Mouse (Mus musculus): Measurements from ENCODE around the gene Opn3.

DNA sequence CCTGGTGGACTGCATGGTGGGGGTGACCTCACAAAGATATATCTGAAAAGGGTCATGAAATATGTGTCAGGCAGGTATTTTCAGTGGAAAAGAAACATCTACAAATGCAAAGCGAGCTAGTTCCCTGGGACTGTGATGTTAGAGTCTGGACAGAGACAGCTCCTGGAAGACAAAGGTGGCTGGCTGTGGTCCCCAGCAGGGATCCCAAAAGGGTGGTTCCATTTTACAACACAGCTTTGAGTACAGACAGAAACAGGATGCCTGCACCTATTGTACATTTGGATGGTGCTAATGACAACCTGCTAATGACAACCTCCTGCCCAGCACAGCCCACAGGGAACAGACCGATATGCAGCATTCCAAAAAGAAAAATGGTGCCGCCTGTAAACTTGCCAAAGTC lies 23.1 kb downstream of the Opn3 start:
- TF ChIP-seq CTCF (IDR thresholded peaks at IDR 0.05; ENCODE audit: extremely low read depth, insufficient read depth, low read length) (no peak), POLR2A (IDR thresholded peaks at IDR 0.05; ENCODE audit: extremely low read depth, insufficient read depth, low read length) (no peak)

Data from cortical plate, adult 2 months (tissue).